Mouse (Mus musculus) testis, adult 2 months (tissue): Measurements from ENCODE around the gene Tax1bp3. TPM values are rescaled to one million over a fixed set of nuclear protein-coding genes. Genes with fewer than 3 reads are reported as not detected.

Source experiments
- H3K27ac ChIP-seq: fragments of 200-500 bp; 2 replicates; pipeline ENCODE4 v1.5.1; 2012; ENCODE audit warnings: low read depth, low read length; ENCODE audit not compliant: control insufficient read depth, insufficient read depth
- H3K27me3 ChIP-seq: fragments of 200-500 bp; 2 replicates; pipeline ENCODE4 v1.6.1; 2012; ENCODE audit warnings: mild to moderate bottlenecking, low read length, moderate library complexity; ENCODE audit not compliant: control insufficient read depth, insufficient read depth
- H3K36me3 ChIP-seq: fragments of 200-500 bp; 2 replicates; pipeline ENCODE4 v1.6.1; 2012; ENCODE audit warnings: mild to moderate bottlenecking, low read length; ENCODE audit not compliant: control insufficient read depth, insufficient read depth
- H3K4me1 ChIP-seq: fragments of 200-500 bp; 2 replicates; pipeline ENCODE4 v1.6.1; 2012; ENCODE audit warnings: low read length; ENCODE audit not compliant: control insufficient read depth, insufficient read depth
- H3K4me3 ChIP-seq: fragments of 200-500 bp; 2 replicates; pipeline ENCODE4 v1.5.1; 2012; ENCODE audit warnings: low read depth, mild to moderate bottlenecking, low read length, moderate library complexity, mixed read lengths; ENCODE audit not compliant: control insufficient read depth
- CTCF ChIP-seq: fragments of 200-500 bp; IDR thresholded peaks from 2 replicates; pipeline ENCODE4 v1.5.1; 2012; ENCODE audit warnings: low read depth, mild to moderate bottlenecking, inconsistent platforms, low read length, moderate library complexity; ENCODE audit not compliant: control insufficient read depth, insufficient read depth, insufficient replicate concordance
- POLR2A ChIP-seq: fragments of 200-500 bp; IDR thresholded peaks from 2 replicates; pipeline ENCODE4 v1.6.1; 2012; ENCODE audit warnings: low read depth, mild to moderate bottlenecking, inconsistent platforms, low read length, moderate library complexity; ENCODE audit not compliant: control insufficient read depth
- polyA plus RNA-seq: library from polyadenylated mRNA; depleted of rRNA; stranded (reverse); fragments of >200 nt; gene quantifications from 2 replicates; pipeline ENCODE4 v1.2.3, GENCODE M21; 2012

Gene Tax1bp3
- polyA plus RNA-seq, 1 experiment = 8.7 TPM

GRCm38 (mm10) chr11:73213956-73214355, 37.1 kb downstream of the Tax1bp3 start:
- TF ChIP-seq POLR2A (no peak), CTCF (no peak)
- Histone ChIP-seq H3K27me3 (no peaks in the 10 kb centered on the region), H3K27ac (no peak overlapping the region), H3K4me1 (no peaks in the 10 kb centered on the region), H3K36me3 (no peaks in the 10 kb centered on the region), H3K4me3 (no peak overlapping the region)

GRCm38 (mm10) chr11:73219671-73220070, 42.8 kb downstream of the Tax1bp3 start:
- H3K36me3 ChIP-seq = no peaks in the 10 kb centered on the region
- H3K4me1 ChIP-seq = no peaks in the 10 kb centered on the region
- H3K4me3 ChIP-seq = no peak overlapping the region
- TF ChIP-seq POLR2A = no peak
- peak; percentile 49; the same call in 1 of the 2 replicates for TF ChIP-seq CTCF
- H3K27me3 ChIP-seq = no peaks in the 10 kb centered on the region
- no peak overlapping the region for H3K27ac ChIP-seq

DNA sequence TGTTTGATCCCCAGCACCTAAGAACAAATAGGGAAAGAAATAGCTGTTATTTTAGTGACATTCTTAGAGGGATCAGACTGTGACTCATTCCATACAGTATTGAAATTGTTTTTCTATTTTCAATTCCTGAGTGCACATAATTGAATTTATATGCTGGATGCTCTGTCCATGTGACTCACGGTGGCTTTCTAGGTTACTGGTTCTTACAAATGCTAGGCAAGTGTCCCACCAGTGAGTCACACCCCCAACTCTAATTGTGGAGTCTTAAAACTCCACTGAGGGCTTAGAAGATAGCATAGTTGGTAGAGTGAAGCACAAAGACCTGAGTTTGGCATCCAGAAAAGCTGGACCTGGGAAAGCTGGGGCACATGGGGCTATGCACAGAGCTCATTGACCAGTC, 43.8 kb downstream of the Tax1bp3 start:
- H3K27ac ChIP-seq = no peak overlapping the region
- no peaks in the 10 kb centered on the region for H3K27me3 ChIP-seq
- no peak overlapping the region for H3K4me3 ChIP-seq
- H3K4me1 ChIP-seq = no peaks in the 10 kb centered on the region
- H3K36me3 ChIP-seq = no peaks in the 10 kb centered on the region
- no peak for TF ChIP-seq CTCF
- TF ChIP-seq POLR2A = no peak

DNA sequence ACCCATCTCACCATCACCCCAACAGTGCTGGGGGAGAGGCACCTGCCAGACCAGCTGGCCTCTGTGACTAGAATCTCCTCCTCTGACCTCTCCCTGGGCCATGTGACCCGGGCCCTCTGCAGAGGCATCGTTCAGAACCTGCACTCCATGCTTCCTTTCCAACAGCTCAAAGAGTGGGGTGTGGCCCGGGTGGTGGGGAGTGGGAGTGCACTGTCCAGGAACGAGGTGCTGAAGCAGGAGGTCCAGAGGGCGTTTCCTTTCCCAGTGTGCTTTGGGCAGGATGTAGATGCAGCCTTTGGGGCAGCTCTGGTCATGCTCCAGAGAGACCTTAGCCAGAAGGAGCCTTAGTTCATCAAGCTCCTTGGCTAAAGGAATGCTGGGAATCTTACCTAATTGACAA, 46.0 kb downstream of the Tax1bp3 start:
- Histone ChIP-seq H3K27ac (no peak overlapping the region), H3K36me3 (no peaks in the 10 kb centered on the region), H3K4me1 (no peaks in the 10 kb centered on the region), H3K4me3 (no peak overlapping the region), H3K27me3 (no peaks in the 10 kb centered on the region)
- TF ChIP-seq CTCF = no peak
- TF ChIP-seq POLR2A = no peak

DNA sequence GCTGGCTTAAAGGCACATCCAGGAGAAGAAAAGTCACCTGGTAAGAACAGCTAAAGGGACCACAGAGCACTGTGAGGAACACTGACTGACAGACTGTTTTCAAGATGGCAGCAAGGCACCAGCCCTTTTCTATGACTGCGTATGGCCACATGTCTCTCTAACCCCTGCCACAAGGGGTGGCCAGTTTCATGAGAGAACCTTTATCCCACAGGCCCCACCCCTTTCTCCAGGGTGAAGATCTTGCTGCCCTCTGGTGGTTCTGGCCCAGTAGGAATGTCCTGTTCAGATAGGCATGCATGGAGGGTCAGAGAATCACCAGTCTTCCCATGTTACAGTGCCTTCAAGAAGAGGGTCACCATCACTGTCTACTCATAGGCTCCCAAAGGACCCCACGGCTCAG, 47.1 kb downstream of the Tax1bp3 start:
- Histone ChIP-seq H3K4me1 (no peaks in the 10 kb centered on the region), H3K36me3 (no peaks in the 10 kb centered on the region), H3K27ac (no peak overlapping the region), H3K4me3 (no peak overlapping the region), H3K27me3 (no peaks in the 10 kb centered on the region)
- no peak for TF ChIP-seq CTCF
- TF ChIP-seq POLR2A = no peak

GRCm38 (mm10) chr11:73225856-73226255, 49.0 kb downstream of the Tax1bp3 start:
- TF ChIP-seq CTCF (no peak), POLR2A (no peak)
- no peak overlapping the region for H3K4me3 ChIP-seq
- no peaks in the 10 kb centered on the region for H3K4me1 ChIP-seq
- H3K27ac ChIP-seq = no peak overlapping the region
- no peaks in the 10 kb centered on the region for H3K36me3 ChIP-seq
- H3K27me3 ChIP-seq = no peaks in the 10 kb centered on the region

GRCm38 (mm10) chr11:73228881-73229280, 52.0 kb downstream of the Tax1bp3 start:
- Histone ChIP-seq H3K27me3 (no peaks in the 10 kb centered on the region), H3K4me1 (no peaks in the 10 kb centered on the region), H3K4me3 (no peak overlapping the region), H3K27ac (no peak overlapping the region), H3K36me3 (no peaks in the 10 kb centered on the region)
- TF ChIP-seq CTCF (no peak), POLR2A (no peak)

DNA sequence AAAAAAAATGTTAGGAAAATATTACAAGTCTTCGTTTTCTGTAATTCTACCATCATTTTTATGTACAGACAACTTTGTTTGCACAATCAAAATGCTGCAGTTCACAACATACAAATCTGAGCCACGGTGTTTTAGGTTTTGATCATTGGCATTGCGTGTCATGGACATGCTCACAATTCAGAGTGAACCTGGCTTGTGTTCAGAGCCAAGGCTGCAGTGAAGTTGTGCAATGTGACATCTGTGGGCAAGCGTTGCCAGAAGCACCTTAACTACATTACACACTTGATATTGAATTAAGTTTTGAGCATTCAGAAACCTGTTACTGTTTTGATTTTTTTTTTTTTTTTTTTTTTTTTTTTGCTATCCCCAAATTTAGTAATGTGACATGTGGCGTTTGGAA, 53.2 kb downstream of the Tax1bp3 start:
- TF ChIP-seq POLR2A = no peak
- TF ChIP-seq CTCF = no peak

More for the DNA sequence above, 53.2 kb downstream of the Tax1bp3 start:
- no peak overlapping the region for H3K4me3 ChIP-seq
- no peaks in the 10 kb centered on the region for H3K27me3 ChIP-seq
- H3K4me1 ChIP-seq = no peaks in the 10 kb centered on the region
- no peaks in the 10 kb centered on the region for H3K36me3 ChIP-seq
- no peak overlapping the region for H3K27ac ChIP-seq
